Mouse (Mus musculus): ENCODE results near the gene Ly6g6d.

Ly6g6d gene

GRCm38 (mm10) chr17:35068213-35068914 is 9.5 kb downstream of the Ly6g6d start:
- DNase-seq: no peak

DNA sequence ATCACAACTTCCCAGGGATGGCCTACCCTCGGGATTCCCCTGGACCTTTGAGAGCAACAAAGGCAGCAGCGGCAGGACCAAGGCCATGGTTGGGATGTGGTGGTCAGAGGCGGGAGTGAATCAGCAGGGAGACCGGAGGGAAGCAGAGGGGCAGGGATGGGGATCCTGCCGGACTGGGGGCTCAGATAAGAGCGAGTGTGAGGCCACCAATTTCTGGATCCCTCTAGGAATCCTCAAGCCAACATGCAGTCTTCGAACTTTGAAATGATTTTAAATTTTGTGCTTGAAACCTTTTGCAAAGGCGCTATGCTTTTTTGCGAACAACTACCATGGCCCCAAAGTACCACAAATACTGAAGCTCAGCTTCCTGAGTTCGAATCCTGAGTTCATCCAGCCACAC is 11.8 kb downstream of the Ly6g6d start, which contains the start of gene Mpig6b:
TSS of gene Mpig6b (minus strand) at position 101 of the 400 bp plus-strand sequence.
- no peak for DNase-seq

- DNase-seq: peak; percentile 42
Observed at GRCm38 (mm10) chr17:35064951-35065947, 12.6 kb downstream of the Ly6g6d start, which contains the start of gene Ly6g6c. Ly6g6c (plus strand) TSS chr17:35065388.

GRCm38 (mm10) chr17:35064378-35064877 is 13.4 kb downstream of the Ly6g6d start:
- DNase-seq: no peak

- DNase-seq: no peak
Observed at GRCm38 (mm10) chr17:35063466-35063865, 14.4 kb downstream of the Ly6g6d start.

DNA sequence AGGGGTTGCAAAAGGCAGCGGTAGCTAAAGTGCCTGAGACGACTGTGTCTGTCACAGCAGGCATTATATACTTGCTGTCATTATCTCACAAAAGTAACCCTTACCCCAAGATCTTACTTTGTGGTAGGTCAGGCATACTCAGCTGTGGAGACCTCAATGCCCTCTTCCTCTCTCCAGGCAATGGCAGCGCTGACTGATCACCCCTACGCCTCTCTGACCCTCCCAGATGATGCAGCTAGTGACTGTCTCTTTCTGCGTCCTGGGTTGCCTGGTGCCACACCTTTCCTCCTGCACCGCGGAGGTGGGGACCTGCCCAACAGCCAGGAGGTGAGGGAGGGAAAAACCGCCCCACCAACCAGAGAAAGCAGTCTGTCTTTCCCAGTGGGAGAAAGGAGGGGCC is 16.6 kb downstream of the Ly6g6d start:
- DNase-seq: no peak

GRCm38 (mm10) chr17:35060737-35061297 is 17.0 kb downstream of the Ly6g6d start:
- DNase-seq: no peak

DNA sequence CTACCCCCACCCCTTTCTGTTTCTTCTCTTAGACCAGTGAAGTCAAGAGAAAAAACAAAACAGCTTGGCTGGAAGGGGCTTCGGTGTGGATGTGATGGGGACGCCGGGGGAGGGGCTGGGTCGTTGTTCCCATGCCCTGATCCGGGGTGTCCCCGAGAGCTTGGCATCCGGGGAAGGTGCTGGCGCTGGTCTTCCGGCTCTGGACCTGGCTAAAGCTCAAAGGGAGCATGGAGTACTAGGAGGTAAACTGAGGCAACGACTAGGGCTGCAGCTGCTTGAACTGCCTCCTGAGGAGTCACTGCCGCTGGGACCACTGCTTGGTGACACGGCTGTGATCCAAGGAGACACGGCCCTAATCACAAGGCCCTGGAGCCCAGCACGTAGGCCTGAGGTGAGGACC is 17.8 kb downstream of the Ly6g6d start:
- no peak for DNase-seq

GRCm38 (mm10) chr17:35058911-35059892 is 18.7 kb downstream of the Ly6g6d start, which contains the start of gene Ddah2:
Ddah2 (plus strand) TSS chr17:35059035.
- DNase-seq: peak; percentile 94

DNA sequence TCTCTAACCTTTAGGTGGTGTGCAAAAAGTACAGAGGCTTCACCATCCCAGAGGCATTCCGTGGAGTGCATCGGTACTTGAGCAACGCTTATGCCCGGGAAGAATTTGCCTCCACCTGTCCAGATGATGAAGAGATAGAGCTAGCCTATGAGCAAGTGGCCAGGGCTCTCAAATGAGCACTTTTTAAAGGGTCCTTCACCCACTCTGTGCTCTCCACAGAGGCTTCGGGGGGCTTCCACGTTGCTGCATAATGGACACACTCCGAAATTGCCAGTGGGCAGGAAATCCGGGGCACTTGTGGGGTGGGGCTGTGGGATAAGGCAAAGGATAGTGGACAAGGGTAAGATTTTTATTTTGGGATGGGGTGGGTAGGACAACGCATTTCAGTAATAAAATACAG is 19.5 kb downstream of the Ly6g6d start:
- DNase-seq: no peak

DNA sequence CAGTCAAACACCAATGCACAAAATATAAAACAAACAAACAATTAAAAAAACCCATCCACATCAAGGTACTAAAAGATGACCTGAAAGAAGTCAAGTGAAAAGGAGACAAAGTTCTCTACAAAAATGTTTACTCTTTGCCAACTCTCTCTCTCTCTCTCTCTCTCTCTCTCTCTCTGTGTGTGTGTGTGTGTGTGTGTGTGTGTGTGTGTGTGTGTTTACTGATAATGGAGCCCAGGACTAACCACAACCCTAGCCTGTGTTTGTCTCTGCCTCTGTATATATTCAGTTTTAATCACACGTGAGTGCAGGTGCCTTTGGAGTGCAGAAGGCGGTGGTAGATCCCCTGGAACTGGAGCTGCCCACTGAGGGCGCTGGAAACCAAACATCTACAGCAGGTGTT is 20.8 kb downstream of the Ly6g6d start:
- DNase-seq: no peak

- no peak for DNase-seq
Observed at GRCm38 (mm10) chr17:35055691-35056495, 22.0 kb downstream of the Ly6g6d start.

DNA sequence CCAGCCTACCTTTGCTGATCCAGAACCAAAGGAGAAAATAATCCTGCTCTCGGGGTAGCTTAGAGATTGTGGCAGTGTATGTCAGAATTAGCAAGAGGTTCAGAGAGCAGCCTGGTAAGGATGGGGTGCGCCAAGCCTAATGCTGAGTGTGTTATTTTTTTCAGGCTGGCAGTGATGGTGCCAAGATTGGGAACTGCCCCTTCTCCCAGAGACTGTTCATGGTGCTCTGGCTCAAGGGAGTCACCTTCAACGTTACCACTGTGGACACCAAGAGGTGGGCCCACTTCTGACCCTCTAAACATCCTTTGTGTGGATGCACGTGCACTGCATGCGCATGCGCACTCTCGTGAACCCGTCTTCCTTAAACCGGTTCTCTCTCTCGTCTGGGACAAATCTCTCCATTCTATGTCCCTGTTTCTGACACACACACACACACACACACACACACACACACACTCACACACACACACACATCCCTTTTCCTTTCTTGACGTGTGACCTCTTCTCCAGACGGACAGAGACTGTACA is 25.5 kb downstream of the Ly6g6d start:
- DNase-seq: no peak

DNA sequence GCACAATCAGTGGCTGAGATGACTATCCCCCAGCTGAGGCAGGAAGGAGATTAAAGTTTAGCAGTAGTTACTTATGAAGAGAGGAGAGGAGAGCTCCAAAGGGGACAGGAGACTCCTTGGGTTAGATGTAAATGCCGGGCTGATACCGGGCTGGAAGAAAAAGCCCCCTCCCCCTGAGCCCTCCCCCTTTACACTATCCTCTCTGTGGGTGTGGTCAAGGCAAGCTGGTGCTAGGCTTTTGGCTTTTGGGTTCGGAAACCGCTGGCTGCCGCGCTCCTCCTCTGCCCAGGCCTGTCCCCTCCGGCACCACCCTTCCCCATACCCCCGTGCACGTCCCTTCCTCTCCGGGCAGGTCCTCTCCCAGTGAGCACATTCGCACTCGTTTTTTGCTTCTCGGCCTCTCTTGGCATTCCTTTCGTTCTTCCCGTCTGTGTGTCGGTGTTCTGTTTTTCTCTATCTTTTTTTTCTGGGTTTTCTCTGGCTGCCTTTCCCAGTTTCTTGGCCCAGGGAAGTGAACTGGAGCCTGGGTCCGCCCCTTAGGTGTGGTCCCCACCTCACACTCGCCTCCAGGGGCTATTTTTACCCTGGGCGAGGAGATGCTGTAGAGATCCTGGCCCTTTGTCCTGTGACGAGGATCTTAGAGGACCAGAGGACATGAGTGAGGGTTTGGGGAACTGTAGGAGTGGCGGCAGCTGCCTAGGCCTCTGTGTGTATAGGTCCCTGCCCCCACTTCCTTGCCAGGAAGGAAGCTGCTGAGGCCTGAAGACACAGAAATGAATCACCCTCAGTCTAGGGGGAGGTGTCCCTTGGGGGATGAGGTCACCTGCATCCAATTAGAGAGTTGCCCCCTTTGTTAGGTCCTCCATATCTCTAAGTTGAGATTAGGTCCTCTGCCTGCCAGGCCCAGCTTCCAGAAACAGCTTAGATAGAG is 26.4 kb downstream of the Ly6g6d start:
- DNase-seq: peak; percentile 81

DNA sequence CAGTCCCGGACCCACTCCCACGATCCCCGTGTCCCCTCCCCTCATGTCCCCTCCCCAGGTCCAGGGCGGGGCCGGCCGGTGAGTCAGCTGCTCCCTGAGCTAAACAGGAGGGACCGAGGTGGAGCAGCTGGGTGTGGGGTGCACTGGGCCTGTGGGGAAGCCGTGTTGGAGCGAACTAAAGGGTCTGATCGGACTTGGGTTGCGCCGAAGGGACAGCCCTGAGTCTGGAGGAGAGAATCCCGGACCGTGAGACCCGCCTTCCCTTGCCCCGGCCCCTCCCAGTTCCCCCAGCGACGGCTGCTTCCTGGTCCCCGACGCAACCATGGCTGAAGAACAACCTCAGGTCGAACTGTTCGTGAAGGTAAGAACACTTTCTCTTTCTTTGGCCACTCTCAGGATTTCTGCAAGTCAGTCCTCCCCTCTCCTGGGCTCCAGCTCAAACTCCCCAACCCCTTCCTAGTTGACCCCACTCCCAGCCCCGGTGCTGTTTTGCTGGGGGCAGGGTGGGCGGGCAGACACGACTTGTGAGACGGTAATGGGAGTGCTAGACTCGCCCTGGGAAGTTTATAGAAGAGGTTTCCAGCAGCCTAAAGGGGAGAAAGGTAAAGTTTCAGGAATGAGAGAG is 27.6 kb downstream of the Ly6g6d start:
- peak; percentile 86 for DNase-seq

DNA sequence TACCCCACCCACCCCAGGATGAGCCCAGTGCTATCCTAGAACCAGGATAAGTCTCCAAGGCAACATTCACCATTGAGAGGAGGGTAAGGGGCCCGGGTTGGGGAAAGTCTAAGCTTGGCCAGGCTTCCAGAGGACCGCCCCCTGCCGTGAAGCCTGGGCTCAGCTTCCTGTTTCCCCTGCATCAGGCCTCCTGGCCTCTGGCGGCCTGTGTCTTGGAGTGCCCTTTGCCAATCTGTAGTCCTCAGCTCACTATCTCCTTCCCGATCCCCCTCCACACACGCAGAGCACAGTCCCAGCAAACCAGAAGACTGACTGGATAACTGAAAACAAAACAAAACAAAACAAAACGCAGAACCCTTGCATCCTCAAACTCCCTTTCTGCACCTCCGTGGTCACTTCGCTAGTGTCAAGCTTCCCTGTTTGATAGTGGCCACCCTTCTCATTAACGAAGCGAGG is 28.3 kb downstream of the Ly6g6d start, which contains the start of gene Clic1:
TSS of gene Clic1 (plus strand) at position 406 of the 456 bp plus-strand sequence.
- peak; percentile 80 for DNase-seq

DNA sequence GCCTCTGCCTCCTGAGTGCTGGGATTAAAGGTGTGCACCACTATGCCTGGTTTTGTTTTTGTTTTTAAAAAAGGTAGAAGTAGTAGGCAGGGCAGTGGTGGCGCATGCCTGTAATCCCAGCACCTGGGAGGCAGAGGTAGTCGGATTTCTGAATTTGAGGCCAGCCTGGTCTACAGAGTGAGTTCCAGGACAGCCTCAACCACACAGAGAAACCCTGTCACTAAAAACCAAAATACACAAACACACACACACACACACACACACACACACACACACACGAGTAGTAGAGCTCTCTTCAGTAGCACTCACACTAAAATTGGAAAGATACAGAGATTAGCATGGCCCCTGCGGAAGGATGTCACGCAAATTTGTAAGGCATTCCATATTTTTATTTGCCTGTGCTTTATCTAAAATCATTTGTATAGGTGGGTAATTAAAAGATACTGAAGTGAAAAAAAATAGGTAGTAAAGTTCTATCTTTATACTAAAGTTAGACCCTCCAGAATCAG is 28.9 kb downstream of the Ly6g6d start:
- DNase-seq: no peak

- DNase-seq: peak; percentile 62
Observed at GRCm38 (mm10) chr17:35048149-35048931, 29.5 kb downstream of the Ly6g6d start.

Data from thymus, postnatal 14 days (tissue).